ENCODE assay signal across 8 mouse cellular contexts in the genomic region with DNA sequence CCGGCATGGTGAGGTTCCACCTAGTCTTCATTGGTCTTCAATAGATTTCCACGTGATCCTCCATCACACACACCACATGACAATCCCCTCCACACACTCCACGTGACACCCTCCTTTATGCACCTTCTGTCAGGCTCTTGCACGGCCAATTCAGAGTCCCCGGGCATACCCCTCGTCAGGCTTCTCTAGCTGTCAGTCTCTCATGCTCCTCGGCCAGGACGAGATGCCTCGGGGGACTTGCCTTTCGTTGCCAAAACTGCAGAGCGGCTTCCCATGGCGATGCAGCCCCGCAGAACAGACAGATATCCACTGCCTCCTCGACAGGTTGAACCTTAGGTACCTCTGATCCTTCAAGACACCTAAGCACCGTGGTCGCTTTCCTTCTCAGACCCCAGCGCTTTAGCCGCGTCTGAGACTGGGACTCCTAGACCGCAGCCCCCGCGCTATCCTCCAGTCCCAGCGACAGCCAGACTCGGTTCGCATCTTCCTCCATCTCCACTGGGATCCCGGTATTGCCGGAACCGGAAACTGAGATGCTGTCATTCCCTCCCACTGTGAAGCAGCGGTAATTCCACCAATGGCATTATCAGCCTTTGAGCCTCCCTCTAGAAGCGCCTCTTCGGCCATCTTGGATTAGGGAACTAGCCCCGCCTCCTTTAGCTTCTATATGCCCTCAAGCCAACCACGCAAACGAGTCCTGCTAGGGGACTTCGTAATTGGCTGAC. TPM values are rescaled to one million over a fixed set of nuclear protein-coding genes. Genes with fewer than 3 reads are reported as not detected.
DNase-seq lines count a peak whose midpoint lies in the region; ATAC-seq and TF ChIP-seq lines count a peak whose summit lies in the region.

Slc25a44 (minus strand) TSS at position 535 of the 725 bp plus-strand sequence.

- no peaks in the 10 kb centered on the region for H3K9me3 ChIP-seq in embryonic facial prominence, embryonic 15.5 days (replicated peaks)
- no peaks in the 10 kb centered on the region for H3K9me3 ChIP-seq in limb, embryonic 14.5 days (ENCODE audit: control insufficient read depth, low read length)
- H3K9me3 ChIP-seq in midbrain, postnatal 0 days (ENCODE audit: low read length): no peaks in the 10 kb centered on the region

- H3K4me1 ChIP-seq in bone marrow, adult 2 months (ENCODE audit: control insufficient read depth, insufficient read depth, low read length): peaks cover 5% of the 10 kb centered on the region
- H3K4me1 ChIP-seq in embryonic facial prominence, embryonic 15.5 days: peaks cover 21% of the 10 kb centered on the region
- H3K4me1 ChIP-seq in limb, embryonic 14.5 days (ENCODE audit: control insufficient read depth, insufficient read depth, low read length): peaks cover 10% of the 10 kb centered on the region
- H3K4me1 ChIP-seq in midbrain, postnatal 0 days (ENCODE audit: insufficient read depth, low read length): peaks cover 16% of the 10 kb centered on the region; the same call in 1 of the 2 replicates

- DNase-seq in 416B (ENCODE audit: low read depth): peak; percentile 99
- peak; percentile 98 for DNase-seq in heart, adult 8-10 months (ENCODE audit: low spot score)
- peak; percentile 99 for DNase-seq in kidney, adult 9 months
- DNase-seq in limb, embryonic 14.5 days (ENCODE audit: low spot score): peak; percentile 99
- DNase-seq in midbrain, postnatal 0 days (ENCODE audit: low spot score): peak; percentile 100
- peak; percentile 81 to 89 for DNase-seq in spleen, postnatal 14 days (ENCODE audit: low spot score in 2 of 2)

- peak; percentile 66; the same call in 1 of the 2 replicates for TF ChIP-seq POLR2A in bone marrow, adult 2 months (IDR thresholded peaks at IDR 0.05; ENCODE audit: borderline replicate concordance, control insufficient read depth, low read depth, low read length)
- no peak for TF ChIP-seq POLR2A in limb, embryonic 14.5 days (IDR thresholded peaks at IDR 0.05; ENCODE audit: borderline replicate concordance, extremely low read depth, insufficient read depth, insufficient read length)

- H3K4me2 ChIP-seq in embryonic facial prominence, embryonic 15.5 days (replicated peaks): peak within 1 kb of the TSS; percentile 94
- H3K4me2 ChIP-seq in limb, embryonic 14.5 days (replicated peaks; ENCODE audit: low read depth, low read length, severe bottlenecking): peak within 1 kb of the TSS; percentile 75
- peak within 1 kb of the TSS; percentile 82 for H3K4me2 ChIP-seq in midbrain, postnatal 0 days (ENCODE audit: low read depth, low read length, poor library complexity, severe bottlenecking)

- H3K9ac ChIP-seq in embryonic facial prominence, embryonic 15.5 days: peak within 1 kb of the TSS; percentile 51
- peak within 1 kb of the TSS; percentile 60 for H3K9ac ChIP-seq in limb, embryonic 14.5 days (ENCODE audit: low read depth, low read length, severe bottlenecking)
- H3K9ac ChIP-seq in midbrain, postnatal 0 days (replicated peaks; ENCODE audit: low read length, poor library complexity, severe bottlenecking): peak within 1 kb of the TSS; percentile 72

- H3K27me3 ChIP-seq in embryonic facial prominence, embryonic 15.5 days: no peaks in the 10 kb centered on the region
- H3K27me3 ChIP-seq in limb, embryonic 14.5 days (ENCODE audit: control insufficient read depth, insufficient read depth, low read length): no peaks in the 10 kb centered on the region
- no peaks in the 10 kb centered on the region for H3K27me3 ChIP-seq in midbrain, postnatal 0 days (ENCODE audit: insufficient read depth, low read length)

- peak within 1 kb of the TSS; percentile 66 for H3K4me3 ChIP-seq in bone marrow, adult 2 months (replicated peaks; ENCODE audit: control insufficient read depth, low read depth, low read length)
- H3K4me3 ChIP-seq in embryonic facial prominence, embryonic 15.5 days (replicated peaks): peak within 1 kb of the TSS; percentile 72
- H3K4me3 ChIP-seq in limb, embryonic 14.5 days (replicated peaks; ENCODE audit: low read length): peak within 1 kb of the TSS; percentile 69
- peak within 1 kb of the TSS; percentile 80 for H3K4me3 ChIP-seq in midbrain, postnatal 0 days (ENCODE audit: low read depth, low read length)

- no peak for TF ChIP-seq CTCF in bone marrow, adult 2 months (IDR thresholded peaks at IDR 0.05; ENCODE audit: control insufficient read depth, insufficient read depth, low read length)
- no peak for TF ChIP-seq CTCF in midbrain, postnatal 0 days (IDR thresholded peaks at IDR 0.05)

- WGBS in bone marrow, adult 2 months: under 1% methylated on average over 35 of the region's 35 CpGs
- WGBS in embryonic facial prominence, embryonic 15.5 days: 1% methylated on average over 35 of the region's 35 CpGs
- WGBS in limb, embryonic 14.5 days: 4% methylated on average over 35 of the region's 35 CpGs
- WGBS in midbrain, postnatal 0 days: under 1% methylated on average over 35 of the region's 35 CpGs

- peaks cover 15% of the 10 kb centered on the region for H3K36me3 ChIP-seq in embryonic facial prominence, embryonic 15.5 days
- H3K36me3 ChIP-seq in limb, embryonic 14.5 days (ENCODE audit: control insufficient read depth, insufficient read depth, low read length): peaks cover 15% of the 10 kb centered on the region
- peaks cover 18% of the 10 kb centered on the region for H3K36me3 ChIP-seq in midbrain, postnatal 0 days (ENCODE audit: insufficient read depth, low read length)

- peak; percentile 97 for ATAC-seq in embryonic facial prominence, embryonic 15.5 days (ENCODE audit: insufficient number of reproducible peaks, low FRiP score, low TSS enrichment, low read depth)
- ATAC-seq in limb, embryonic 14.5 days (ENCODE audit: low FRiP score, low read depth): peak; percentile 99
- peak; percentile 96 for ATAC-seq in midbrain, postnatal 0 days (ENCODE audit: low FRiP score)

- H3K27ac ChIP-seq in bone marrow, adult 2 months (ENCODE audit: control insufficient read depth, insufficient read depth, low read depth, low read length, poor library complexity): peak within 1 kb of the TSS; percentile 45
- H3K27ac ChIP-seq in embryonic facial prominence, embryonic 15.5 days (replicated peaks): peak within 1 kb of the TSS; percentile 66; the same call in 1 of the 2 replicates
- H3K27ac ChIP-seq in limb, embryonic 14.5 days (replicated peaks; ENCODE audit: low read depth, low read length): no peak within 1 kb of the TSS
- peak within 1 kb of the TSS; percentile 85 for H3K27ac ChIP-seq in midbrain, postnatal 0 days (ENCODE audit: low read depth, low read length)

RNA-seq across cellular contexts. Expression of gene Slc25a44, which starts in this region (rescaled TPM):
- polyA plus RNA-seq in bone marrow, adult 2 months (2011; ENCODE audit: insufficient read depth, insufficient read length, low replicate concordance, missing spikeins): 15.7 and 17.4 TPM in 2 replicates
- 16.3 and 17.9 TPM in 2 replicates for polyA plus RNA-seq in embryonic facial prominence, embryonic 15.5 days (2015; fragmentation: Nextera tagmentation; extraction: Ambion mirVana)
- total RNA-seq in heart, adult 8-10 months (2022): 10 to 100 TPM; 13.1 to 14.7 (median 14.1) TPM
- 21.2 and 24.0 TPM in 2 replicates for polyA plus RNA-seq in limb, embryonic 14.5 days (2012; rRNA removed)
- 18.0 and 19.1 TPM in 2 replicates for polyA plus RNA-seq in limb, embryonic 14.5 days (2014; fragmentation: Nextera tagmentation; extraction: Ambion mirVana)
- total RNA-seq in midbrain, postnatal 0 days (2014; rRNA removed): 62.5 and 63.8 TPM in 2 replicates
- 35.9 and 38.7 TPM in 2 replicates for polyA plus RNA-seq in midbrain, postnatal 0 days (2015; fragmentation: Nextera tagmentation; extraction: Ambion mirVana)
